Mouse (Mus musculus): Measurements from ENCODE around the gene Hic1. TPM values are rescaled to one million over a fixed set of nuclear protein-coding genes. Genes with fewer than 3 reads are reported as not detected.
"Not testable (repeated sequence)": the region's sequence is repeated elsewhere in the genome, so short reads cannot be mapped to it uniquely, and the experiment has no call there.

Hic1 gene
- polyA plus RNA-seq, 1 experiment from 2014 or later = 20.1 TPM

DNA sequence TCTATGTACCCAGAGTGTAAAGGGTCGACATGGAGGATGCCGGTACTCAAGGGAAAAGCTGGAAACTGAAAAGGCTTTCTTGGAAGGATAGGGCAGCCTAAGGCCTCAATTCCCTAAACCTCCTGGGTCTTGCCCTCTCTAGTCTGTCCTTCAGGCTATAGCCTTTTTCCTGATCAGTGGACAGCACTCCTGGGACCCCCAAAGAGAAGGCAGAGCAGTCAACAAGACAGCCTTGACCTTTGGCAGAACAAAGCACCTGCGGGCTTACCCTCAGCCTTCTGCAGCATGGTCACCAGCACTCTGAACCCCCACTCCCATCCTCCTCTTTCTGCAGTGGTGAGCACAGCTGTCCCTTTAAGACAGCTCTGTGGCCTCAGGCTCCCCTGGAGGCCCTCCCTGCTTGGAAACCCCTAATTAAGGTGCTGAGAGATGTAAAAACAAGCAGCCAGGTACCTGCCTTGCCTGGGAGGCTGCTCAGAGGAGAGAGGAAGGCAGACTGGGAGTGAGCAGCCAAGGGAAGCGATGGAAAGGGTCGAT lies 21.7 kb upstream of the Hic1 start, which contains the start of gene Dph1:
TSS of gene Dph1 (minus strand) at position 337 of the 537 bp plus-strand sequence.
- ATAC-seq (ENCODE audit: borderline replicate concordance, extremely low read depth, low FRiP score, low TSS enrichment) = no peak

DNA sequence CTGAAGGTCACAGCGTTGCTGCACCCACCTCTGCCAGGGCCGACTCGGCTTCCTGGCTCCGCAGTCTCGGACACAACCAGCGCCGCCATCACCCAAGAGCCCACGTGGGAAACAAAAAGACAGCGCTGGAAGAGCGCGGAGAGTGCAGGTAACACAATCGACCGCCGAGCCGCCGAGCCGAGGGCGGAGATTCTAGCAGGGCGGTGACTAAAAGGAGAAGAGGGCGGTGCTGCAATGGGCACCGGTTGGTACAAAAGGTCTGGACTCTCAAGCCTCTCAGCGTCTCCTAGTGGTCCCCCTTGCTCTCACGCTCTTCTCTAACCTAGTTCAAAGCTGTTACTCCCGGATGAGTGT lies 21.0 kb upstream of the Hic1 start:
- peak overlapping the region; percentile 69 for H3K4me3 ChIP-seq
- no peaks in the 10 kb centered on the region for H3K9me3 ChIP-seq
- peak overlapping the region; percentile 56 for H3K9ac ChIP-seq
- peak; percentile 74; the same call in 1 of the 2 replicates for ATAC-seq (ENCODE audit: borderline replicate concordance, extremely low read depth, low FRiP score, low TSS enrichment)
- H3K36me3 ChIP-seq = no peaks in the 10 kb centered on the region
- peak overlapping the region; percentile 87 for H3K4me2 ChIP-seq
- H3K27ac ChIP-seq = no peak overlapping the region
- H3K4me1 ChIP-seq = peaks cover 46% of the 10 kb centered on the region
- H3K27me3 ChIP-seq = peaks cover 39% of the 10 kb centered on the region
- WGBS = under 1% methylated on average over 24 of the region's 24 CpGs

More for the DNA sequence above, 21.7 kb upstream of the Hic1 start, which contains the start of gene Dph1:
- peaks cover 48% of the 10 kb centered on the region for H3K4me1 ChIP-seq
- peak within 1 kb of the TSS; percentile 56 for H3K9ac ChIP-seq
- peaks cover 45% of the 10 kb centered on the region for H3K27me3 ChIP-seq
- H3K36me3 ChIP-seq = no peaks in the 10 kb centered on the region
- no peaks in the 10 kb centered on the region for H3K9me3 ChIP-seq
- H3K4me3 ChIP-seq = peak within 1 kb of the TSS; percentile 69
- H3K27ac ChIP-seq = no peak within 1 kb of the TSS
- peak within 1 kb of the TSS; percentile 87 for H3K4me2 ChIP-seq
- 57% methylated on average over 5 of the region's 5 CpGs for WGBS

DNA sequence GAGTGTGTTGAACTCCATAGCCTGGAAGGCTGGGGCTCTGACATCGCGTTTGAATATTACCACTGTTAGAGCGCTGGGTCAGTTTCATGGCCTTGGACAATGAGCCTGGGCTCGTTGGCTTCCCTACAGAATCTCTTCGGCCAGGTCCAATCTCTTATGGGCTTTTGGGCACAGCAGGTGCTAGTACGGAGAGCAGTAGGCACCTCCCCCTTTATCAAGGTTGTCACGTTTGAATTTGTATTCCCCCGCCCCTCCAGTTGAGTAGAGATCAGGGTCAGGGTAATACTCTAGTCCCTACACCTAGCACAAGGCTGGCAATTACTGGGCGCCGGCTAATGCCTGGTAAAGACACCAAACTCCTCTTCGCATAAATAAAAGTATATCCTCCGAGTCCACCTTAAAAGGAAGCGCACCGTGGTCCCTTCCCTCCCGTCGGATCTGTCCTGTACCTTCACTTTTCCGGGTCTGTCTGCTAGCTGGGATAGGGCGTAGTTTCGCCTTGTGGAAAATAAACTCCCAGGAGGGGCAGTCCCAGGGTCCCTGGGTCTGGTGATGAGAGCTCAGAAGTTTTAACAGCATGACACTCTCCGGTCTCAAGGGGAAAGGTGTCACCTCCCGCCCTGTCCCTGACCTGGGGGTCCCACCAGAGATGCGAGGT lies 20.5 kb upstream of the Hic1 start:
- ATAC-seq (ENCODE audit: borderline replicate concordance, extremely low read depth, low FRiP score, low TSS enrichment) = peak; percentile 20; the same call in 1 of the 2 replicates
- no peaks in the 10 kb centered on the region for H3K9me3 ChIP-seq
- H3K4me3 ChIP-seq = peak overlapping the region; percentile 69
- no peaks in the 10 kb centered on the region for H3K36me3 ChIP-seq
- H3K27ac ChIP-seq = no peak overlapping the region
- WGBS = under 1% methylated on average over 22 of the region's 22 CpGs
- H3K9ac ChIP-seq = peak overlapping the region; percentile 56
- H3K27me3 ChIP-seq = peaks cover 34% of the 10 kb centered on the region
- H3K4me2 ChIP-seq = peak overlapping the region; percentile 87
- peaks cover 41% of the 10 kb centered on the region for H3K4me1 ChIP-seq

DNA sequence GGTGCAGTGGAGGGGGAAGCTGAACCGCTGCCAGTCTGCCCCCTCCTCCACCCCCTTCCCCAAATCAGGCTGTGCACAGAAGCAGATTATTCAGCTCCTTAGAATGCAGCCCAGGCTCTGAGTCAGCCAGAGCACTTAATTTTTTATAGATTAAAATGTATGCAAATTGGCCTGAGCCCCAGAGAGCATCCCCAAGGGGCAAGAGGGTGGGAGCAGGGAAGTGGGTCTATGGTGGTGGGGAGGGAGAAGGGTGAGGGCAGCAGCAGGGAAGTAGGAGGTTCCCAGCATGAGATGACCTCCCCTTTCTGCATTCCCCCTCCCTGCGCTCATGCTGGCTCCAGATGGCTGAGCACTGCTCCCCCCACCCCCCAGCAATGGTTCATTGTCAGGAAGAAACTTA lies 15.7 kb upstream of the Hic1 start:
- H3K27ac ChIP-seq = no peak overlapping the region
- H3K9ac ChIP-seq = no peak overlapping the region
- no peak overlapping the region for H3K4me2 ChIP-seq
- 59% methylated on average over 2 of the region's 2 CpGs for WGBS
- H3K27me3 ChIP-seq = no peaks in the 10 kb centered on the region
- H3K9me3 ChIP-seq = no peaks in the 10 kb centered on the region
- ATAC-seq (ENCODE audit: borderline replicate concordance, extremely low read depth, low FRiP score, low TSS enrichment) = no peak
- no peak overlapping the region for H3K4me3 ChIP-seq
- H3K36me3 ChIP-seq = peaks cover 21% of the 10 kb centered on the region; the same call in 1 of the 2 replicates
- H3K4me1 ChIP-seq = peaks cover 9% of the 10 kb centered on the region

DNA sequence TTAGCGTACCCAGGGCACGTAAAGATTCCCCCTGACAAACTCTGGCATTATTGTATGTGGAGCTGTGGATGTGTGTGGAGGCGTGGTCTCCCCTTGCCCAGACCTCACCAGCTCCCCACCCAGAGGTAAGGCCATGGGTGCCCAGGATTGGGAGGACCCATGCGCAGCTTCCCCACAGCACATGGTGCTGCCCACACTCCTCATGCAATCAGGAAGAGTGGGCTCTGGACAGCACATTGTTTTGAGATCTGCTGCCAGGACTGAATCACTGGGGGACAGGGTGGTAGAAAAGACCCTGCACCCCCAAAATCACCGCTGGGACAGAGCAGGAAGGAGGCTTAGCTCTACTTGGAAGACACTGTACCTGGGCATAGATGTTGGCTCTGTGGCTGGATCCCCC lies 15.3 kb upstream of the Hic1 start:
- Histone ChIP-seq H3K4me1 (peaks cover 7% of the 10 kb centered on the region), H3K27me3 (no peaks in the 10 kb centered on the region), H3K9ac (no peak overlapping the region), H3K4me3 (no peak overlapping the region), H3K36me3 (peaks cover 21% of the 10 kb centered on the region; the same call in 1 of the 2 replicates), H3K9me3 (no peaks in the 10 kb centered on the region), H3K27ac (no peak overlapping the region), H3K4me2 (no peak overlapping the region)
- no peak for ATAC-seq (ENCODE audit: borderline replicate concordance, extremely low read depth, low FRiP score, low TSS enrichment)
- WGBS = 82% methylated on average over 5 of the region's 5 CpGs

DNA sequence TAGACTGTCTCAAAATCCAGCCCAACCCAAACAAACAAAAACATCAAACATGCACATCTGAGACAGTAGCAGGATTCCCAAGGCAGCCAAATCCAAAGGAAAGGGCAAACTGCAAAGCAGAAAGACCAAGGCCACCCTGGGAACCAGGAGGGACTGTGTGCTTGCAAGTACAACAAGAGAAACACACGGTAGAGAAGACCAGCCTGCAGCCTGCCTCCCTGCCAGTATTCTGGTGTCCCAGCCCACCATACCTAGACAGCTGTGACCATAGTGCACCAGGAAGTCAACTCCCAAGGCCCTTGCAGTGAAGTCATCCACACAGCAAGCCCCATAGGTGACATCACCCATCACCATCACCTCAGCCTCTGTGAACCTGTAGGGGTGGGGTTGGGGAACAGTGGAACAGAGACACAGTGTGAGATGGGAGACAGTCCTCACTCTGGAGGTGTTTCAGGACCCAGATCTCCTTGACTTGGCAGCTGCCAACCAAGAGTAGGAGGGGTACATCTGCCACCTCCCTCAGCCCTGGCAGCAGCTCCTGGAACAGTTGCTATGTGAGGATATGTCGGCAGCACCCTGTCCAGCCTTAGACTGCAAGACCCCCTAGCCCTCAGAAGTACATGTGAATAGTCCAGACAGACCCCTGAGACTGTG lies 14.7 kb upstream of the Hic1 start:
- no peak overlapping the region for H3K9ac ChIP-seq
- ATAC-seq (ENCODE audit: borderline replicate concordance, extremely low read depth, low FRiP score, low TSS enrichment) = no peak
- no peak overlapping the region for H3K4me2 ChIP-seq
- H3K27me3 ChIP-seq = no peaks in the 10 kb centered on the region
- no peaks in the 10 kb centered on the region for H3K9me3 ChIP-seq
- H3K4me3 ChIP-seq = no peak overlapping the region
- no peak overlapping the region for H3K27ac ChIP-seq
- WGBS = 75% methylated on average over 2 of the region's 2 CpGs
- peaks cover 7% of the 10 kb centered on the region for H3K4me1 ChIP-seq
- H3K36me3 ChIP-seq = peaks cover 21% of the 10 kb centered on the region; the same call in 1 of the 2 replicates

DNA sequence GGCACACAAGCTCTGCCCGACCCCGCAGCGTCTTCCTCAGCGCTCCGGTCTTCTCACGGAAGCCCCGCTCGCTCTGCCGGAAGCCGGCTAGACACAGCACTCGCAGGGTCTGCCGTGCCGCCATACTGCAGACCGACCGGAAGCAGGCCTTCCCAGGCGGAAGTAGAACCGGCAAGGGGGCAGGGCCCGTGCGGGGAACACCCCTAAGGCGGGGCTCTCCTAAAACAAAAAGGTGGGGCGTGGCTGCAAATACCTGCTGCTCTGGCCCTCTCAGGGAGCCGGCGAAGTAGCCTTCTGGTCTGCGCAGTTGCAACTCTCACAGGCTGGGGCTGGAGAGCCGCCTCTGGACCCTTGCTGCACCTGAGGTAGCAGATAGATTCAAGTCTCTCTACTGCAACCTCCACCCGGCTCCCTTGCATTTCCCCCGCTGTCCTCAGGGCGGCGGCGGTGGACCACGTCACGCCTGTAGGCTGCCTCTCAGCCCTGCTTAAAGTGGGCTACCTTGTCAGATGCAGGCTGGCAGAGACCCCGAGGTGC lies 9.4 kb upstream of the Hic1 start, which contains the start of gene Ovca2:
TSS of gene Ovca2 (minus strand) at position 164 of the 537 bp plus-strand sequence.
- peak within 1 kb of the TSS; percentile 82 for H3K4me2 ChIP-seq
- no peaks in the 10 kb centered on the region for H3K9me3 ChIP-seq
- WGBS = under 1% methylated on average over 32 of the region's 33 CpGs
- H3K4me3 ChIP-seq = peak within 1 kb of the TSS; percentile 78
- peaks cover 20% of the 10 kb centered on the region for H3K36me3 ChIP-seq
- peak; percentile 94 for ATAC-seq (ENCODE audit: borderline replicate concordance, extremely low read depth, low FRiP score, low TSS enrichment)
- H3K4me1 ChIP-seq = peaks cover 21% of the 10 kb centered on the region
- no peaks in the 10 kb centered on the region for H3K27me3 ChIP-seq
- H3K9ac ChIP-seq = peak within 1 kb of the TSS; percentile 74
- H3K27ac ChIP-seq = peak within 1 kb of the TSS; percentile 82

DNA sequence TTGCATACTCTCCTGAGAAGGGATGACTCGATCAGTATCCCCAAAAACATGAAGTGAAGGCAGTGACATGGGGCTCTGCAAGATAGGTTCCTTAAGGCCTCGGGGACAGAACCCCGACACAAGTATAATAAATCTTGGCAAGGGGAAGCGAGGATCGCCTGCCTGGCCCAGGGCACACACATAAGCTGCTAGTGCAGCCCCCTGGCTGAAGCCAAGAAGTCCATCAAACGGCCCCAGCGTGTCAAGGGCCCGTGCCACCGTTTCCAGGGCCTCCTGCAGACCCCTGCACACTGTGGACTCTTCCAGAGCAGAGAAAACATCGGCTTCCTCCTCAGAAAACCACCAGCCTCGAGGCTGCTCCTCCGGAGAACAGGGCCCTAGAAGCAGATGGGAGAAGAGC lies 8.7 kb upstream of the Hic1 start:
- Histone ChIP-seq H3K27ac (peak overlapping the region; percentile 82), H3K4me3 (peak overlapping the region; percentile 78), H3K9ac (peak overlapping the region; percentile 74), H3K4me2 (peak overlapping the region; percentile 82), H3K36me3 (peaks cover 13% of the 10 kb centered on the region), H3K4me1 (peaks cover 28% of the 10 kb centered on the region), H3K9me3 (no peaks in the 10 kb centered on the region), H3K27me3 (peaks cover 7% of the 10 kb centered on the region)
- 43% methylated on average over 12 of the region's 12 CpGs for WGBS
- no peak for ATAC-seq (ENCODE audit: borderline replicate concordance, extremely low read depth, low FRiP score, low TSS enrichment)

DNA sequence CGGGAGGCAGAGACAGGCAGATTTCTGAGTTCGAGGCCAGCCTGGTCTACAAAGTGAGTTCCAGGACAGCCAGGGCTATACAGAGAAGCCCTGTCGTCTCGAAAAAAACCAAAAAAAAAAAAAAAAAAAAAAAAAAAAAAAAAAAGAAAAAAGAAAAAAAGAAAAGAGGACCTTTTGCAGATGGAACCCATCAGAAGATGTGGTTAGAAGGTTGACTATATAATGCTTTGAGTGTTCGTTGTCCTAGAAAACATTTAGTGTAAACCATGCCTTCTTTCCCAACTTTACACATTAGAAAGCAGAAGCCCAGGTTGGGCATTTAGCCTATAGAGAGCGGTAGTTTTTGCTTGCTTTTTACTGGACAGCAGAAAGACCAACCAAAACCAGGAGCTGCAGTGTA lies 5.3 kb upstream of the Hic1 start:
- H3K36me3 ChIP-seq; H3K9me3 ChIP-seq; H3K27ac ChIP-seq; H3K4me3 ChIP-seq; H3K9ac ChIP-seq; ATAC-seq (ENCODE audit: borderline replicate concordance, extremely low read depth, low FRiP score, low TSS enrichment): not testable (repeated sequence)
- Histone ChIP-seq H3K27me3 (peaks cover 41% of the 10 kb centered on the region), H3K4me1 (peaks cover 54% of the 10 kb centered on the region), H3K4me2 (peak overlapping the region; percentile 92; the same call in 1 of the 2 replicates)
- WGBS = 66% methylated on average over 6 of the region's 6 CpGs

DNA sequence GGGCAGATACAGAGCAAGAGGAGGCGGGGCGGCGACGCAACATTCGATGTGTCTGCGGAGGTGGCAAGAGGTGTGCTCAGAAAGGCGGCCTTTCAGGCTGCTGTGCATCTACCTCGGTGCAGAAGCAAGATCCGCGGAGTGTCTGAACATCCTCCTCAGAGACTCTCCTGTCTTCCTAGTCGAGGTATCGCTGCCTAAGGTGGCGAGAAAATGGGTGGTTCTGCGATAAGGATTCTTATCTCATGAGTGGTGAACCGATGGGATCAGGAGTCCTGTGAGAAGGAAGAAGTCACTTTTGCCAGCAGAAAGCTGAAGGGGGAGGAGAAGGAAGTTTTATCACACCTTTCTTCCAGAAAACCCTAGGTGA lies 4.5 kb upstream of the Hic1 start:
- H3K36me3 ChIP-seq = no peaks in the 10 kb centered on the region; the same call in 1 of the 2 replicates
- peak overlapping the region; percentile 62 for H3K4me3 ChIP-seq
- no peak overlapping the region for H3K9ac ChIP-seq
- H3K9me3 ChIP-seq = no peaks in the 10 kb centered on the region
- H3K4me2 ChIP-seq = peak overlapping the region; percentile 92
- peaks cover 49% of the 10 kb centered on the region for H3K27me3 ChIP-seq
- H3K4me1 ChIP-seq = peaks cover 55% of the 10 kb centered on the region
- WGBS = 2% methylated on average over 15 of the region's 15 CpGs
- no peak overlapping the region for H3K27ac ChIP-seq
- ATAC-seq (ENCODE audit: borderline replicate concordance, extremely low read depth, low FRiP score, low TSS enrichment) = no peak

DNA sequence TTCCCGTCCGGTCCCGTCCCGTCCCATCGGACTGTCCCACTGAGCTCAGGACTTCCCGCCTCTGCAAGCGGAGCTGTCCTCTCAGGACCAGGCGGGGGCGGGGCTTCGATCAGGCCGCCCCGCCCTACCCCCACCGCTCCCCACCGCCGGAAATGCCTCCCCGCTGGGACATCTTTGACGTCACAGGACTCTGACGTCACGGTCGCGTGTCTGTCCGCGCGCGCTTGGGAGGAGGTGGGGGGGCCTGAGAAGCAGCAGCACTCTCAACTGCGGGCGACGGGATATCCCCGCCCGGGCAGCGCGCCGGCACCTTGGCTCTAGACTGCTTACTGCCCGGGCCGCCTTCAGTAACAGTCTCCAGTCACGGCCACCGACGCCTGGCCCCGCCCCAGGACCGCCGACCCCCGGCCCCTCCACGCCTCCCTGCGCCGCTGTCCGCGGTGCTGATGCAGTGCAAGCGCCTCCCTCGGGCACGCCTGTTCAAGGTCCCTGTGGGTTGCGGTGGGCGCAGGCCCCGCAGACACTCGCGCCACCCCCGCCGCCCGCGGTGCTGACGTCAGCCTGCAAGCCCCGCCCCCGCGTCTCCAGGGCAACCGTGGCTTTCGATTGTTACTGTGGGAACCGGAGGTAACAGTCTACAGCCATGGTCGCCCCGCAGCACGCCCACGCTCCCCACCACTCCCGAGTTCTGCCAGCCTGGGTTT lies 3.9 kb upstream of the Hic1 start:
- H3K4me1 ChIP-seq = peaks cover 60% of the 10 kb centered on the region

More for the DNA sequence above, 3.9 kb upstream of the Hic1 start:
- Histone ChIP-seq H3K27ac (no peak overlapping the region), H3K36me3 (no peaks in the 10 kb centered on the region; the same call in 1 of the 2 replicates), H3K27me3 (peaks cover 54% of the 10 kb centered on the region), H3K9ac (peak overlapping the region; percentile 16; the same call in 1 of the 2 replicates), H3K4me2 (peak overlapping the region; percentile 92), H3K9me3 (no peaks in the 10 kb centered on the region), H3K4me3 (peak overlapping the region; percentile 62)
- ATAC-seq (ENCODE audit: borderline replicate concordance, extremely low read depth, low FRiP score, low TSS enrichment) = peak; percentile 63
- under 1% methylated on average over 71 of the region's 71 CpGs for WGBS
